Mouse (Mus musculus): Measurements from ENCODE around the gene Oxnad1. TPM values are rescaled to one million over a fixed set of nuclear protein-coding genes. Genes with fewer than 3 reads are reported as not detected.
A peak's percentile ranks its signal among the peaks of the same experiment; 100 is the strongest.
"Not testable (repeated sequence)": the region's sequence is repeated elsewhere in the genome, so short reads cannot be mapped to it uniquely, and the experiment has no call there.

The Oxnad1 gene
- polyA plus RNA-seq, 1 experiment from 2014 or later = 27.2 TPM

- no peak overlapping the region for H3K4me3 ChIP-seq (ENCODE audit: low read depth, low read length)
- ATAC-seq (replicated peaks; ENCODE audit: low FRiP score) (no peak), DNase-seq (ENCODE audit: low spot score) (no peak)
- no peak overlapping the region for H3K4me2 ChIP-seq
- H3K9me3 ChIP-seq (ENCODE audit: control insufficient read depth, low read length) = no peaks in the 10 kb centered on the region
- 98% methylated on average over 2 of the region's 2 CpGs for WGBS
- H3K4me1 ChIP-seq (replicated peaks; ENCODE audit: control insufficient read depth, insufficient read depth, low read length) = peaks cover 7% of the 10 kb centered on the region
- peaks cover 16% of the 10 kb centered on the region for H3K36me3 ChIP-seq (ENCODE audit: control insufficient read depth, insufficient read depth, low read length)
- H3K27ac ChIP-seq (ENCODE audit: low read depth, low read length) = no peak overlapping the region
- H3K27me3 ChIP-seq (replicated peaks; ENCODE audit: control insufficient read depth, insufficient read depth, low read length) = no peaks in the 10 kb centered on the region
- no peak overlapping the region for H3K9ac ChIP-seq (ENCODE audit: low read depth, low read length)
Observed at GRCm38 (mm10) chr14:32083466-32083865, 1.7 kb upstream of the Oxnad1 start.

GRCm38 (mm10) chr14:32085486-32086201 is 470 bp downstream of the Oxnad1 start, which contains the start of gene Dph3:
Dph3 (minus strand) TSS chr14:32085729.
- DNase-seq (ENCODE audit: low spot score) (peak; percentile 99), ATAC-seq (replicated peaks; ENCODE audit: low FRiP score) (peak; percentile 97)
- H3K4me1 ChIP-seq (replicated peaks; ENCODE audit: control insufficient read depth, insufficient read depth, low read length) = peaks cover 7% of the 10 kb centered on the region
- no peaks in the 10 kb centered on the region for H3K9me3 ChIP-seq (ENCODE audit: control insufficient read depth, low read length)
- no peaks in the 10 kb centered on the region for H3K27me3 ChIP-seq (replicated peaks; ENCODE audit: control insufficient read depth, insufficient read depth, low read length)
- peaks cover 16% of the 10 kb centered on the region for H3K36me3 ChIP-seq (ENCODE audit: control insufficient read depth, insufficient read depth, low read length)
- H3K27ac ChIP-seq (ENCODE audit: low read depth, low read length) = peak within 1 kb of the TSS; percentile 93
- WGBS = under 1% methylated on average over 43 of the region's 43 CpGs
- peak within 1 kb of the TSS; percentile 83 for H3K9ac ChIP-seq (ENCODE audit: low read depth, low read length)
- H3K4me3 ChIP-seq (ENCODE audit: low read depth, low read length) = peak within 1 kb of the TSS; percentile 74
- H3K4me2 ChIP-seq = peak within 1 kb of the TSS; percentile 91

- no peak for DNase-seq (ENCODE audit: low spot score)
- H3K27me3 ChIP-seq (replicated peaks; ENCODE audit: control insufficient read depth, insufficient read depth, low read length) = no peaks in the 10 kb centered on the region
Observed at GRCm38 (mm10) chr14:32086226-32086625, 1.1 kb downstream of the Oxnad1 start.

GRCm38 (mm10) chr14:32087584-32088248 is 2.5 kb downstream of the Oxnad1 start:
- H3K36me3 ChIP-seq (ENCODE audit: control insufficient read depth, insufficient read depth, low read length); H3K27ac ChIP-seq (ENCODE audit: low read depth, low read length); H3K9me3 ChIP-seq (ENCODE audit: control insufficient read depth, low read length); DNase-seq (ENCODE audit: low spot score); H3K4me3 ChIP-seq (ENCODE audit: low read depth, low read length); ATAC-seq (replicated peaks; ENCODE audit: low FRiP score); H3K4me1 ChIP-seq (replicated peaks; ENCODE audit: control insufficient read depth, insufficient read depth, low read length); H3K27me3 ChIP-seq (replicated peaks; ENCODE audit: control insufficient read depth, insufficient read depth, low read length); H3K9ac ChIP-seq (ENCODE audit: low read depth, low read length): not testable (repeated sequence)
- 81% methylated on average over 7 of the region's 7 CpGs for WGBS
- H3K4me2 ChIP-seq = peak overlapping the region; percentile 91

More at GRCm38 (mm10) chr14:32086226-32086625, 1.1 kb downstream of the Oxnad1 start:
- Histone ChIP-seq H3K4me1 (replicated peaks; ENCODE audit: control insufficient read depth, insufficient read depth, low read length) (peaks cover 7% of the 10 kb centered on the region), H3K36me3 (ENCODE audit: control insufficient read depth, insufficient read depth, low read length) (peaks cover 16% of the 10 kb centered on the region), H3K9ac (ENCODE audit: low read depth, low read length) (peak overlapping the region; percentile 83), H3K27ac (ENCODE audit: low read depth, low read length) (peak overlapping the region; percentile 93), H3K9me3 (ENCODE audit: control insufficient read depth, low read length) (no peaks in the 10 kb centered on the region), H3K4me3 (ENCODE audit: low read depth, low read length) (peak overlapping the region; percentile 74), H3K4me2 (peak overlapping the region; percentile 91)
- no peak for ATAC-seq (replicated peaks; ENCODE audit: low FRiP score)
- 16% methylated on average over 8 of the region's 8 CpGs for WGBS

- Histone ChIP-seq H3K9ac (ENCODE audit: low read depth, low read length) (no peak overlapping the region), H3K9me3 (ENCODE audit: control insufficient read depth, low read length) (no peaks in the 10 kb centered on the region), H3K4me2 (no peak overlapping the region), H3K4me3 (ENCODE audit: low read depth, low read length) (no peak overlapping the region), H3K27me3 (replicated peaks; ENCODE audit: control insufficient read depth, insufficient read depth, low read length) (no peaks in the 10 kb centered on the region), H3K4me1 (replicated peaks; ENCODE audit: control insufficient read depth, insufficient read depth, low read length) (peaks cover 10% of the 10 kb centered on the region), H3K36me3 (ENCODE audit: control insufficient read depth, insufficient read depth, low read length) (peaks cover 18% of the 10 kb centered on the region; the same call in 1 of the 2 replicates), H3K27ac (ENCODE audit: low read depth, low read length) (no peak overlapping the region)
- DNase-seq (ENCODE audit: low spot score) = no peak
- no peak for ATAC-seq (replicated peaks; ENCODE audit: low FRiP score)
- WGBS = 65% methylated on average over 4 of the region's 4 CpGs
Observed at GRCm38 (mm10) chr14:32091124-32091523, 6.0 kb downstream of the Oxnad1 start.

GRCm38 (mm10) chr14:32091704-32092103 is 6.5 kb downstream of the Oxnad1 start:
- H3K4me1 ChIP-seq (replicated peaks; ENCODE audit: control insufficient read depth, insufficient read depth, low read length) = peaks cover 7% of the 10 kb centered on the region
- no peaks in the 10 kb centered on the region for H3K27me3 ChIP-seq (replicated peaks; ENCODE audit: control insufficient read depth, insufficient read depth, low read length)
- ATAC-seq (replicated peaks; ENCODE audit: low FRiP score) (no peak), DNase-seq (ENCODE audit: low spot score) (no peak)
- WGBS = 90% methylated on average over 4 of the region's 4 CpGs
- no peak overlapping the region for H3K9ac ChIP-seq (ENCODE audit: low read depth, low read length)
- H3K27ac ChIP-seq (ENCODE audit: low read depth, low read length) = no peak overlapping the region
- peaks cover 20% of the 10 kb centered on the region for H3K36me3 ChIP-seq (ENCODE audit: control insufficient read depth, insufficient read depth, low read length)
- H3K4me3 ChIP-seq (ENCODE audit: low read depth, low read length) = no peak overlapping the region
- no peaks in the 10 kb centered on the region for H3K9me3 ChIP-seq (ENCODE audit: control insufficient read depth, low read length)
- no peak overlapping the region for H3K4me2 ChIP-seq

GRCm38 (mm10) chr14:32093018-32093417 is 7.8 kb downstream of the Oxnad1 start:
- Histone ChIP-seq H3K9ac (ENCODE audit: low read depth, low read length) (no peak overlapping the region), H3K27me3 (replicated peaks; ENCODE audit: control insufficient read depth, insufficient read depth, low read length) (no peaks in the 10 kb centered on the region), H3K4me1 (replicated peaks; ENCODE audit: control insufficient read depth, insufficient read depth, low read length) (0 out of 2 replicates have a peak, but pooled peaks cover 3% of the 10 kb centered on the region), H3K4me3 (ENCODE audit: low read depth, low read length) (no peak overlapping the region), H3K36me3 (ENCODE audit: control insufficient read depth, insufficient read depth, low read length) (peaks cover 31% of the 10 kb centered on the region), H3K4me2 (no peak overlapping the region), H3K27ac (ENCODE audit: low read depth, low read length) (no peak overlapping the region), H3K9me3 (ENCODE audit: control insufficient read depth, low read length) (no peaks in the 10 kb centered on the region)
- WGBS = 71% methylated on average over 1 of the region's 1 CpGs
- ATAC-seq (replicated peaks; ENCODE audit: low FRiP score) (no peak), DNase-seq (ENCODE audit: low spot score) (no peak)

GRCm38 (mm10) chr14:32093500-32094117 is 8.4 kb downstream of the Oxnad1 start:
- H3K9ac ChIP-seq (ENCODE audit: low read depth, low read length) = no peak overlapping the region
- peaks cover 36% of the 10 kb centered on the region for H3K36me3 ChIP-seq (ENCODE audit: control insufficient read depth, insufficient read depth, low read length)
- 67% methylated on average over 11 of the region's 11 CpGs for WGBS
- H3K4me3 ChIP-seq (ENCODE audit: low read depth, low read length) = no peak overlapping the region
- 0 out of 2 replicates have a peak, but pooled peaks cover 3% of the 10 kb centered on the region for H3K4me1 ChIP-seq (replicated peaks; ENCODE audit: control insufficient read depth, insufficient read depth, low read length)
- H3K4me2 ChIP-seq = no peak overlapping the region
- H3K9me3 ChIP-seq (ENCODE audit: control insufficient read depth, low read length) = no peaks in the 10 kb centered on the region
- H3K27ac ChIP-seq (ENCODE audit: low read depth, low read length) = no peak overlapping the region
- DNase-seq (ENCODE audit: low spot score) (no peak), ATAC-seq (replicated peaks; ENCODE audit: low FRiP score) (no peak)
- H3K27me3 ChIP-seq (replicated peaks; ENCODE audit: control insufficient read depth, insufficient read depth, low read length) = no peaks in the 10 kb centered on the region
